Mouse (Mus musculus): Measurements from ENCODE around the gene Ppm1f. TPM values are rescaled to one million over a fixed set of nuclear protein-coding genes. Genes with fewer than 3 reads are reported as not detected.

Gene Ppm1f
- polyA plus RNA-seq, 1 experiment = 17.9 TPM

GRCm38 (mm10) chr16:16903188-16903587, 6.9 kb downstream of the Ppm1f start:
- no peak overlapping the region for H3ac ChIP-seq (ENCODE audit: control insufficient read depth, insufficient read length)
- H3K4me2 ChIP-seq (ENCODE audit: low read depth) = no peak overlapping the region
- no peaks in the 10 kb centered on the region for H3K27me3 ChIP-seq (ENCODE audit: control insufficient read depth, insufficient read depth, insufficient read length)
- no peaks in the 10 kb centered on the region for H3K79me2 ChIP-seq (ENCODE audit: control insufficient read depth, insufficient read depth)
- TF ChIP-seq REST (IDR thresholded peaks at IDR 0.05; ENCODE audit: insufficient read depth, insufficient read length) (no peak), E2F4 (IDR thresholded peaks at IDR 0.05; ENCODE audit: insufficient read depth) (no peak), MYOG (IDR thresholded peaks at IDR 0.05; ENCODE audit: control insufficient read depth in 1 of 3, insufficient read depth in 1 of 3, insufficient read length in 2 of 3, low read depth in 2 of 3) (no peak), CEBPB (IDR thresholded peaks at IDR 0.05; ENCODE audit: insufficient read depth, poor library complexity, severe bottlenecking) (no peak), TCF12 (IDR thresholded peaks at IDR 0.05; ENCODE audit: insufficient read depth, poor library complexity, severe bottlenecking) (no peak), POLR2AphosphoS2 (IDR thresholded peaks at IDR 0.05; ENCODE audit: insufficient read length, low read depth) (no peak), USF1 (IDR thresholded peaks at IDR 0.05; ENCODE audit: low read depth) (no peak), MAX (IDR thresholded peaks at IDR 0.05; ENCODE audit: low read depth) (no peak), POLR2A (IDR thresholded peaks at IDR 0.05; ENCODE audit: insufficient read length, low read depth) (no peak), TCF3 (IDR thresholded peaks at IDR 0.05; ENCODE audit: insufficient read length, low read depth) (no peak), SRF (IDR thresholded peaks at IDR 0.05; ENCODE audit: control insufficient read depth, insufficient read length, low read depth) (no peak), MYOD1 (IDR thresholded peaks at IDR 0.05; ENCODE audit: control insufficient read depth in 1 of 3, insufficient read length in 2 of 3, low read depth in 2 of 3) (no peak)
- peaks cover 14% of the 10 kb centered on the region for H3K36me3 ChIP-seq (ENCODE audit: control insufficient read depth, insufficient read depth)
- H3K4me3 ChIP-seq = no peak overlapping the region

- H3K4me3 ChIP-seq = no peak overlapping the region
- peaks cover 14% of the 10 kb centered on the region for H3K36me3 ChIP-seq (ENCODE audit: control insufficient read depth, insufficient read depth)
Observed at GRCm38 (mm10) chr16:16907799-16908198, 11.5 kb downstream of the Ppm1f start.

GRCm38 (mm10) chr16:16911641-16912597, 15.7 kb downstream of the Ppm1f start:
- TF ChIP-seq MYOD1 (IDR thresholded peaks at IDR 0.05; ENCODE audit: control insufficient read depth in 1 of 3, insufficient read length in 2 of 3, low read depth in 2 of 3) (peak in 2 of 3 experiments; percentile 12 to 56), MYOG (IDR thresholded peaks at IDR 0.05; ENCODE audit: control insufficient read depth in 1 of 3, insufficient read depth in 1 of 3, insufficient read length in 2 of 3, low read depth in 2 of 3) (peak in 1 of 3 experiments; percentile 51), POLR2A (IDR thresholded peaks at IDR 0.05; ENCODE audit: insufficient read length, low read depth) (no peak), REST (IDR thresholded peaks at IDR 0.05; ENCODE audit: insufficient read depth, insufficient read length) (no peak), USF1 (IDR thresholded peaks at IDR 0.05; ENCODE audit: low read depth) (no peak), SRF (IDR thresholded peaks at IDR 0.05; ENCODE audit: control insufficient read depth, insufficient read length, low read depth) (no peak), TCF3 (IDR thresholded peaks at IDR 0.05; ENCODE audit: insufficient read length, low read depth) (no peak)
- H3K36me3 ChIP-seq (ENCODE audit: control insufficient read depth, insufficient read depth) = no peaks in the 10 kb centered on the region
- H3K79me2 ChIP-seq (ENCODE audit: control insufficient read depth, insufficient read depth) = no peaks in the 10 kb centered on the region

More at GRCm38 (mm10) chr16:16907799-16908198, 11.5 kb downstream of the Ppm1f start:
- Histone ChIP-seq H3ac (ENCODE audit: control insufficient read depth, insufficient read length) (no peak overlapping the region), H3K4me2 (ENCODE audit: low read depth) (no peak overlapping the region), H3K79me2 (ENCODE audit: control insufficient read depth, insufficient read depth) (no peaks in the 10 kb centered on the region), H3K27me3 (ENCODE audit: control insufficient read depth, insufficient read depth, insufficient read length) (no peaks in the 10 kb centered on the region)
- TF ChIP-seq MYOD1 (IDR thresholded peaks at IDR 0.05; ENCODE audit: control insufficient read depth in 1 of 3, insufficient read length in 2 of 3, low read depth in 2 of 3) (no peak), POLR2AphosphoS2 (IDR thresholded peaks at IDR 0.05; ENCODE audit: insufficient read length, low read depth) (no peak), REST (IDR thresholded peaks at IDR 0.05; ENCODE audit: insufficient read depth, insufficient read length) (no peak), E2F4 (IDR thresholded peaks at IDR 0.05; ENCODE audit: insufficient read depth) (no peak), MAX (IDR thresholded peaks at IDR 0.05; ENCODE audit: low read depth) (no peak), SRF (IDR thresholded peaks at IDR 0.05; ENCODE audit: control insufficient read depth, insufficient read length, low read depth) (no peak), POLR2A (IDR thresholded peaks at IDR 0.05; ENCODE audit: insufficient read length, low read depth) (no peak), TCF3 (IDR thresholded peaks at IDR 0.05; ENCODE audit: insufficient read length, low read depth) (no peak), TCF12 (IDR thresholded peaks at IDR 0.05; ENCODE audit: insufficient read depth, poor library complexity, severe bottlenecking) (no peak), USF1 (IDR thresholded peaks at IDR 0.05; ENCODE audit: low read depth) (no peak), CEBPB (IDR thresholded peaks at IDR 0.05; ENCODE audit: insufficient read depth, poor library complexity, severe bottlenecking) (no peak), MYOG (IDR thresholded peaks at IDR 0.05; ENCODE audit: control insufficient read depth in 1 of 3, insufficient read depth in 1 of 3, insufficient read length in 2 of 3, low read depth in 2 of 3) (no peak)

GRCm38 (mm10) chr16:16913440-16913839, 17.2 kb downstream of the Ppm1f start:
- TF ChIP-seq POLR2A (IDR thresholded peaks at IDR 0.05; ENCODE audit: insufficient read length, low read depth) = no peak
- TF ChIP-seq MYOG (IDR thresholded peaks at IDR 0.05; ENCODE audit: control insufficient read depth in 1 of 3, insufficient read depth in 1 of 3, insufficient read length in 2 of 3, low read depth in 2 of 3) = no peak
- TF ChIP-seq USF1 (IDR thresholded peaks at IDR 0.05; ENCODE audit: low read depth) = no peak
- no peaks in the 10 kb centered on the region for H3K79me2 ChIP-seq (ENCODE audit: control insufficient read depth, insufficient read depth)
- H3K4me3 ChIP-seq = no peak overlapping the region
- no peak overlapping the region for H3K4me2 ChIP-seq (ENCODE audit: low read depth)
- H3K27me3 ChIP-seq (ENCODE audit: control insufficient read depth, insufficient read depth, insufficient read length) = no peaks in the 10 kb centered on the region
- H3K36me3 ChIP-seq (ENCODE audit: control insufficient read depth, insufficient read depth) = no peaks in the 10 kb centered on the region
- no peak overlapping the region for H3ac ChIP-seq (ENCODE audit: control insufficient read depth, insufficient read length)

More at GRCm38 (mm10) chr16:16911641-16912597, 15.7 kb downstream of the Ppm1f start:
- Histone ChIP-seq H3ac (ENCODE audit: control insufficient read depth, insufficient read length) (no peak overlapping the region), H3K27me3 (ENCODE audit: control insufficient read depth, insufficient read depth, insufficient read length) (no peaks in the 10 kb centered on the region), H3K4me3 (no peak overlapping the region), H3K4me2 (ENCODE audit: low read depth) (no peak overlapping the region)
